Mouse (Mus musculus) lung, postnatal 0 days (tissue): ENCODE data around the gene Dnase1l3. TPM values are rescaled to one million over a fixed set of nuclear protein-coding genes. Genes with fewer than 3 reads are reported as not detected.

ENCODE experiments used
- ATAC-seq: fragments of 200-750 bp; cut with Nextera tagmentation; 2 replicates; pipeline ENCODE4 v1.8.0; 2017; ENCODE audit warnings: moderate library complexity
- DNase-seq: peaks from one replicate; pipeline ENCODE4 v3.0.0-alpha.2; 2016; ENCODE audit warnings: low spot score
- H3K27ac ChIP-seq: fragments of 300-500 bp; sonication (generic); 2 replicates; pipeline ENCODE4 v1.5.1; 2014; ENCODE audit warnings: antibody characterized with exemption, mild to moderate bottlenecking, low read length, mixed read lengths
- H3K27me3 ChIP-seq: fragments of 300-500 bp; sonication (generic); replicated peaks from 2 replicates; pipeline ENCODE4 v1.6.1; 2014; ENCODE audit warnings: low read length, mixed read lengths; ENCODE audit not compliant: insufficient read depth
- H3K36me3 ChIP-seq: fragments of 300-500 bp; sonication (generic); 2 replicates; pipeline ENCODE4 v1.6.1; 2014; ENCODE audit warnings: low read length, mixed read lengths; ENCODE audit not compliant: insufficient read depth
- H3K4me1 ChIP-seq: fragments of 300-500 bp; sonication (generic); 2 replicates; pipeline ENCODE4 v1.6.1; 2014; ENCODE audit warnings: antibody characterized with exemption, low read depth, low read length, mixed read lengths; ENCODE audit not compliant: insufficient read depth
- H3K4me2 ChIP-seq: fragments of 300-500 bp; sonication (generic); replicated peaks from 2 replicates; pipeline ENCODE4 v1.6.1; 2014; ENCODE audit warnings: low read depth, mild to moderate bottlenecking, low read length, moderate library complexity, mixed read lengths
- H3K4me3 ChIP-seq: fragments of 300-500 bp; sonication (generic); 2 replicates; pipeline ENCODE4 v1.5.1; 2014; ENCODE audit warnings: low read depth, low read length
- H3K9ac ChIP-seq: fragments of 300-500 bp; sonication (generic); replicated peaks from 2 replicates; pipeline ENCODE4 v1.6.1; 2014; ENCODE audit warnings: low read depth, mild to moderate bottlenecking
- H3K9me3 ChIP-seq: fragments of 300-500 bp; sonication (generic); 2 replicates; pipeline ENCODE4 v1.6.1; 2016; ENCODE audit warnings: low read length, mixed read lengths
- CTCF ChIP-seq: IDR thresholded peaks from 2 replicates; pipeline ENCODE4 v1.5.1; 2016; ENCODE audit warnings: antibody characterized with exemption, mild to moderate bottlenecking
- EP300 ChIP-seq: IDR thresholded peaks from 2 replicates; pipeline ENCODE4 v1.6.1; 2016; ENCODE audit warnings: antibody characterized with exemption, mild to moderate bottlenecking, control low read depth
- WGBS: fragments of 180-500 bp; shearing (Covaris S2); extraction: QIAGEN DNeasy Blood & Tissue Kit; methylation state at CpG from one replicate; pipeline ENCODE4 v1.1.7; 2014; 5-methylcytosine and 5-hydroxymethylcytosine counted together
- polyA plus RNA-seq: library from polyadenylated mRNA; unstranded; fragments of >200 nt; fragmentation: Nextera tagmentation; extraction: Ambion mirVana; gene quantifications from 2 replicates; pipeline ENCODE4 v1.2.1, GENCODE M21; 2015

Dnase1l3 gene
- polyA plus RNA-seq, 1 experiment from 2014 or later: 0.07 TPM

- H3K9me3 ChIP-seq: no peaks in the 10 kb centered on the region
- no peaks in the 10 kb centered on the region for H3K36me3 ChIP-seq
- no peak for TF ChIP-seq CTCF
- H3K4me1 ChIP-seq: no peaks in the 10 kb centered on the region
- no peak for DNase-seq
- no peaks in the 10 kb centered on the region for H3K27me3 ChIP-seq
- WGBS: 76% methylated on average over 5 of the region's 5 CpGs
- no peak for ATAC-seq
- H3K4me3 ChIP-seq: no peak overlapping the region
- no peak overlapping the region for H3K27ac ChIP-seq
- no peak overlapping the region for H3K4me2 ChIP-seq
- H3K9ac ChIP-seq: no peak overlapping the region
These were observed 3.1 kb downstream of the Dnase1l3 start for GRCm38 (mm10) chr14:7991108-7991776.

- Histone ChIP-seq H3K27ac (no peak overlapping the region), H3K4me2 (no peak overlapping the region), H3K9ac (no peak overlapping the region), H3K36me3 (no peaks in the 10 kb centered on the region), H3K27me3 (no peaks in the 10 kb centered on the region), H3K4me3 (no peak overlapping the region), H3K9me3 (no peaks in the 10 kb centered on the region), H3K4me1 (no peaks in the 10 kb centered on the region)
- DNase-seq (no peak), ATAC-seq (no peak)
- no peak for TF ChIP-seq EP300
- no peak for TF ChIP-seq CTCF
- 49% methylated on average over 3 of the region's 3 CpGs for whole genome bisulfite sequencing
These were observed 4.4 kb downstream of the Dnase1l3 start for GRCm38 (mm10) chr14:7989961-7990360.

- ATAC-seq: no peak
- TF ChIP-seq EP300 (no peak), CTCF (no peak)
- no peak overlapping the region for H3K4me3 ChIP-seq
These were observed 5.0 kb downstream of the Dnase1l3 start for GRCm38 (mm10) chr14:7989371-7989770.

GRCm38 (mm10) chr14:7986913-7987312, 7.5 kb downstream of the Dnase1l3 start:
- no peak overlapping the region for H3K4me2 ChIP-seq
- no peak overlapping the region for H3K9ac ChIP-seq
- no peaks in the 10 kb centered on the region for H3K4me1 ChIP-seq
- H3K4me3 ChIP-seq: no peak overlapping the region
- H3K36me3 ChIP-seq: no peaks in the 10 kb centered on the region
- H3K27me3 ChIP-seq: no peaks in the 10 kb centered on the region
- TF ChIP-seq EP300: no peak
- no peak for TF ChIP-seq CTCF
- no peaks in the 10 kb centered on the region for H3K9me3 ChIP-seq
- DNase-seq: no peak
- H3K27ac ChIP-seq: no peak overlapping the region
- ATAC-seq: no peak
- 88% methylated on average over 6 of the region's 6 CpGs for whole genome bisulfite sequencing

More at GRCm38 (mm10) chr14:7989371-7989770, 5.0 kb downstream of the Dnase1l3 start:
- WGBS: 53% methylated on average over 1 of the region's 1 CpGs
- Histone ChIP-seq H3K27me3 (no peaks in the 10 kb centered on the region), H3K4me1 (no peaks in the 10 kb centered on the region), H3K4me2 (no peak overlapping the region), H3K36me3 (no peaks in the 10 kb centered on the region), H3K9me3 (no peaks in the 10 kb centered on the region), H3K9ac (no peak overlapping the region), H3K27ac (no peak overlapping the region)
- no peak for DNase-seq

- H3K27me3 ChIP-seq: no peaks in the 10 kb centered on the region
- TF ChIP-seq CTCF (no peak), EP300 (no peak)
- no peak overlapping the region for H3K4me2 ChIP-seq
- no peaks in the 10 kb centered on the region for H3K9me3 ChIP-seq
- ATAC-seq: no peak
- 96% methylated on average over 1 of the region's 1 CpGs for WGBS
- no peaks in the 10 kb centered on the region for H3K36me3 ChIP-seq
- no peak for DNase-seq
- H3K27ac ChIP-seq: no peak overlapping the region
- no peaks in the 10 kb centered on the region for H3K4me1 ChIP-seq
- H3K9ac ChIP-seq: no peak overlapping the region
- H3K4me3 ChIP-seq: no peak overlapping the region
These were observed 13.1 kb downstream of the Dnase1l3 start for GRCm38 (mm10) chr14:7981226-7981625.

- Histone ChIP-seq H3K27me3 (no peaks in the 10 kb centered on the region), H3K4me2 (no peak overlapping the region), H3K4me1 (no peaks in the 10 kb centered on the region), H3K4me3 (no peak overlapping the region), H3K36me3 (no peaks in the 10 kb centered on the region), H3K27ac (no peak overlapping the region), H3K9ac (no peak overlapping the region), H3K9me3 (no peaks in the 10 kb centered on the region)
- DNase-seq (no peak), ATAC-seq (no peak)
- WGBS: 78% methylated on average over 1 of the region's 1 CpGs
- no peak for TF ChIP-seq CTCF
- no peak for TF ChIP-seq EP300
These were observed 16.2 kb downstream of the Dnase1l3 start for GRCm38 (mm10) chr14:7978183-7978582.

GRCm38 (mm10) chr14:7977471-7977870, 16.9 kb downstream of the Dnase1l3 start:
- Histone ChIP-seq H3K4me2 (no peak overlapping the region), H3K9me3 (no peaks in the 10 kb centered on the region), H3K9ac (no peak overlapping the region), H3K27ac (no peak overlapping the region), H3K36me3 (no peaks in the 10 kb centered on the region), H3K4me3 (no peak overlapping the region), H3K27me3 (no peaks in the 10 kb centered on the region), H3K4me1 (no peaks in the 10 kb centered on the region)
- DNase-seq (no peak), ATAC-seq (no peak)
- WGBS: 95% methylated on average over 1 of the region's 1 CpGs
- no peak for TF ChIP-seq EP300
- TF ChIP-seq CTCF: no peak
